Mouse (Mus musculus): ENCODE measurements around the gene Idh2. TPM values are rescaled to one million over a fixed set of nuclear protein-coding genes. Genes with fewer than 3 reads are reported as not detected.

The Idh2 gene
- polyA plus RNA-seq, 1 experiment: 310 TPM

DNA sequence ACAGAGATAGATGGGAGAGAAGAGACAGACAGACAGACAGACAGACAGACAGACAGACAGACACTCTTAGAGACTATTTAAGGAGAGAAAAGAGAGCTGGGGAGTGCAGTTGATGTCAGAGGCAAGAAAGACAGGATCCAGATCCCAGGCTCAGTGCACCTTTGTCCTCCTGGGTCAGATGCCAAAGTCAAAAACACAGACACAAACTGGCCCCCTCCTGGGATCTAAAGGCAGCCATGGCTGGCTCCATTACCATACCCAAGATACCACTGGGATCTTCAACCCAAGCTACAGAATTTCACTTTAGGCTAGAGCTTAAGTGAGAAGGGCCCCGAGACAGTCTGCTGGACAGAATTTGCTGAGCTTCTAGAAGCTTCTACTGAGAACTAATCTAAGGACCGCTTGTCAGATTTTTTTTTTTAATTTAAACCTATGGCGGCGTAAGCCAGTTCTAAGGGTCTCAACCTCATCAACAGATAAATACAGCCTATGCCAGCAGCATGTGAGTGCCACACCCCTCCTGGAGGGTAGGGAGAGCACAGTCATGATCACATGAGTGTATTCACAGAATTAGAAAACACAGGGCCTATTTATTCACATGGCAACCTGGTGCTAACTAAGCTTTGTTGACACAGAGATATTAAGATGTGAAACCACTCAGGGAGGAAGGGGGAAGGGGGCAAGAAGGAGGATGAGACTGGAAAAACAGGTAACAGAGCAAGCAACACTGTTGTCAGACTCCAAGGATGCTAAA, 9.4 kb downstream of the Idh2 start:
- H3K4me1 ChIP-seq (ENCODE audit: control insufficient read depth, insufficient read depth, insufficient read length, low read length): peaks cover 21% of the 10 kb centered on the region
- no peak overlapping the region for H3K4me3 ChIP-seq (ENCODE audit: insufficient read depth, low read depth, low read length)
- H3K27ac ChIP-seq (replicated peaks; ENCODE audit: low read depth, low read length): peak overlapping the region; percentile 96

DNA sequence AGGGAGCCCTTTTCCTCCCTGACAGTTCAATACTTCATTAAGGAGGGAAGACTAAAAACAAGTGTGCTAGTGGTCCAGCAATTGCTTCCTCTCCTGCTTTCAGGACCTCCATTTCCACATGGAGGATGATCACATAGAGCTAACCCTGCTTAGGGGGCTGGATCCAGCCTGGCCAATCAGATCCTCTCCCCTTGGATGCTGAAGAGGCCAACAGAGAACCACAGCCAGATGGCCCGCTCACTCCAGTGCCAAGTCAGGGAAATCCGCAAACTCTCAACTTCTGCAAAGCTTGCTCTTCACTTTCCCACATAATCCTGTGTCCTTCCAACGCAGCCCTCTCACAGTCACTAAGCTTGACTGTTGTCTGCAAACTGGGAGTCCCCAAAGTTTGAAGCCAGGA, 11.9 kb downstream of the Idh2 start:
- Histone ChIP-seq H3K27ac (replicated peaks; ENCODE audit: low read depth, low read length) (no peak overlapping the region; the same call in 1 of the 2 replicates), H3K4me3 (ENCODE audit: insufficient read depth, low read depth, low read length) (no peak overlapping the region), H3K4me1 (ENCODE audit: control insufficient read depth, insufficient read depth, insufficient read length, low read length) (peaks cover 14% of the 10 kb centered on the region; the same call in 1 of the 2 replicates)

DNA sequence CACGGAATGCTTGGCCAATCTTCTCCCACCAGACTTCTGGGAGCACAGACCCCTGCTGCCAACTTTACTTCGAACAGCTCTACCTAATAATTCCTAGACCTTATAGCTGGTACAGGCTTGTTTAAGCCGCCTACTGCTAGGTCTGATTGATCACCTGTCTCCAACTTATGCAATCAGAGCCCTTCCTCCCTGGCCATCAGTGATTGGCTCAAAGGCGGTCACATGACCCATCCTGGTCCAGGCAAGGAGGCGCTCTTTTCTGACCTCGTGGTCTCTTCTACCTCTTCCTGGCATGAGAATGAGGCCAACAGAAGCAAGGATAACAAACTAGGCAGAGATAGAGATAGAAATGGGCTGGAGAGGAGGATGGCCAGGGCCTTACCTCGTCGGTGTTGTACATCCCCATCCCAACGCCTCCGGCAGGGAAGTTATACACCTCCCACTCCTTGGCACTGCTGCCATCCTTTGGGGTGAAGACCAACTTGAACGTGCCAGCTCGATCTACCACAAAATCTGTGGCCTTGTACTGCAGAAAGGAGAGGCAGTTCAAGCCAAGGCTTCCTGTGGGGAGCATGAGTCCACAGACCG, 16.7 kb downstream of the Idh2 start:
- Histone ChIP-seq H3K4me3 (ENCODE audit: insufficient read depth, low read depth, low read length) (no peak overlapping the region), H3K4me1 (ENCODE audit: control insufficient read depth, insufficient read depth, insufficient read length, low read length) (peaks cover 5% of the 10 kb centered on the region; the same call in 1 of the 2 replicates), H3K27ac (replicated peaks; ENCODE audit: low read depth, low read length) (no peak overlapping the region)

DNA sequence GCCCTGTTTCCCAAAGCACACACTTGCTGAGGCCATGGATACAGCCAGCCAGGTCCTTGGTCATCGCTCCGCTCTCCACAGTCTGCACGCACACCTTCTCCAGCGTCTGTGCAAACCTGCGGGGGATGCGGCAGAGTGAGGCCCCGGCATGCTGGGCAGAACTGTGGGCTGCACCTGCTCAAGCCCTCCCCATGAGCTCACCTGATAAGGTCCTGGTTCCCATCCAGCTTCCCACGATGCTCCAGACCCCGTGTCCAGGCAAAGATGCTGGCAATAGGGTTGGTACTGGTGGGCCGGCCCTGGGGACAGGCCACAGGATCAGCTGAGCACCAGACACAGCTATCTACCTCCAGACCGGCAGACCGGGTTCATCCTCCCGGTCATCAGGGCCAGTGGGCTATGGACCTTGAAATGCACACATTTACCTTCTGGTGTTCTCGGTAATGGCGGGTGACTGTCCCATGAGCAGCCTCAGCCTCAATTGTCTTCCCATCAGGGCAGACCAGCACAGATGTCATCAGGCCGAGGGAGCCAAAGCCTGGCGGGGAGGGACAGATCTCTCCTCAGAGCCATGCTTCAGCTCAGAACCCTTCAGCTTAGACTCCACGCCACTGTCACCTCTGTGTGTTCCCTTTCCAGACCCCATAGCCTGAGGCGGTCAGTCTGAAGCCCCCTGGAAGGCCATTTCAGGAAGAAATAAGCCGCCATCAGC, 19.4 kb downstream of the Idh2 start:
- H3K27ac ChIP-seq (replicated peaks; ENCODE audit: low read depth, low read length): no peak overlapping the region
- H3K4me1 ChIP-seq (ENCODE audit: control insufficient read depth, insufficient read depth, insufficient read length, low read length): 0 out of 2 replicates have a peak, but pooled peaks cover 2% of the 10 kb centered on the region
- H3K4me3 ChIP-seq (ENCODE audit: insufficient read depth, low read depth, low read length): no peak overlapping the region

DNA sequence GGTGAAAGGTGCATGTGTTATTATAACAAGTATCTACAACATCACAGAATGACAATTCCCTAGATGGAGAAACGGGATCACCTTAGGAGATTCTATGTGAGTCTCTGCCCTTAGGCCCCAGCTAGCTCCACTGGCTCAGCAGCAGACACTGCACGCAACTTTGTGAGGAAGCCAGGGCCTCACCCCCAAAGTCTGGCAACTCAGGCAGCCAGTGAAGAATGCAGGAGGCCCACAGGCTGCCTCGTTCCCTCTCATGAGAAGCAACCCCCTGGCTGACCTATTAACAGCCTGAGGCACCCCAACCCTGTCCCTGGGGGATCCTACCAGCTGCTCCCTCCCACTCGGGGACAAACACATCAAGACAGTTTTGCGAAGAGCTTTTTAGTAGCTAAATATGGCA, 20.7 kb downstream of the Idh2 start:
- Histone ChIP-seq H3K4me1 (ENCODE audit: control insufficient read depth, insufficient read depth, insufficient read length, low read length) (0 out of 2 replicates have a peak, but pooled peaks cover 2% of the 10 kb centered on the region), H3K4me3 (ENCODE audit: insufficient read depth, low read depth, low read length) (no peak overlapping the region), H3K27ac (replicated peaks; ENCODE audit: low read depth, low read length) (no peak overlapping the region)

DNA sequence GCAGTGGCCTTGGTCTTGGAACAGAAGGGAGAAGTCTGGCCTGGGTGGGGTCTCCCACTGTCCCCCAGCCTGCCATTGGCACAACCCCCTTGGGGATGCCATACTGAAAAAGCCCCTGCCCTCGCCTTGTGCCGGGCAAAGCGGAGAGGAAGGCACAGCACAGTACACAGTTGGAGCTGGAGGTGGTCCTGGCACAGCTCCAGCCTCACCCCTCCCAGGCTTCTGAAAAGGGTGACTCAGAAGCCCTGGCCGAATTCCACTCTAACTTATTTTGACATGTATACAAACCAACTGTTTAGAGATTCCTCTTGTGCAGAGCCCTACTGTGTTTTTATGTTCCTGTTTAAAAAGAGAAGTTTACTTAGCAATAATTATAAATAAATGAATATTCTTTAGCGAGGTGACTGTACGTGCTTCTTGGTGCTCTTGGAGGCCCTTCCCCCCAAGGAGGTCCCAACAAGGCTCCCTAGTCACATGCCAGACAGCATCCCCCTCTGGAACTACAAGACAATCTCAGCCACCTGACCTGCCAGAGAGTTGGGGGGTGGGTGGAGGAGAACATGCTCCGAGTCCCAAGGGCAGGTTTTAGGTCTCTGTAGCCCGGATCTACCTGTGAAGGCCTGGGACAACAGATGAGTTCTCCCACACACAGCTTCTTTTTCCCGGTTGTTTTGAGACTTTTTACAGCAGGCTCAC, 22.7 kb downstream of the Idh2 start:
- Histone ChIP-seq H3K27ac (replicated peaks; ENCODE audit: low read depth, low read length) (no peak overlapping the region), H3K4me1 (ENCODE audit: control insufficient read depth, insufficient read depth, insufficient read length, low read length) (0 out of 2 replicates have a peak, but pooled peaks cover 2% of the 10 kb centered on the region), H3K4me3 (ENCODE audit: insufficient read depth, low read depth, low read length) (no peak overlapping the region)

DNA sequence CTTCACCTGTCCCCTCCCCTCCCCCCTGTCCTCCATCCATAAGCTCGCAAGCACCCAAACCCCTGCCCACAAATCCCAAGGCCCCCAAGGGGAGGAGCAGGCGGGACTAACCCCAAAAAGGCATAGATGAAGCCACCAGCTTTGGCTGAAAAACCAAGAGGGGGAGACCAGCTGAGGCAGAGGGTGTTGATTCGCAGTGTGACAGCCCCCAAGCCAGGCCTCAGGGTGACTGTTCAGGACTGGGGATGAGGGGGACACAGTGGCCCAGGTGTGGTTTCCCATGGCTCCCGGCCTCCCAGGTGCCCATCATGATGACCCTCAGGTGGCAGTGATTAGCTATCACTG, 23.4 kb downstream of the Idh2 start:
- Histone ChIP-seq H3K4me1 (ENCODE audit: control insufficient read depth, insufficient read depth, insufficient read length, low read length) (0 out of 2 replicates have a peak, but pooled peaks cover 2% of the 10 kb centered on the region), H3K4me3 (ENCODE audit: insufficient read depth, low read depth, low read length) (no peak overlapping the region), H3K27ac (replicated peaks; ENCODE audit: low read depth, low read length) (no peak overlapping the region)

DNA sequence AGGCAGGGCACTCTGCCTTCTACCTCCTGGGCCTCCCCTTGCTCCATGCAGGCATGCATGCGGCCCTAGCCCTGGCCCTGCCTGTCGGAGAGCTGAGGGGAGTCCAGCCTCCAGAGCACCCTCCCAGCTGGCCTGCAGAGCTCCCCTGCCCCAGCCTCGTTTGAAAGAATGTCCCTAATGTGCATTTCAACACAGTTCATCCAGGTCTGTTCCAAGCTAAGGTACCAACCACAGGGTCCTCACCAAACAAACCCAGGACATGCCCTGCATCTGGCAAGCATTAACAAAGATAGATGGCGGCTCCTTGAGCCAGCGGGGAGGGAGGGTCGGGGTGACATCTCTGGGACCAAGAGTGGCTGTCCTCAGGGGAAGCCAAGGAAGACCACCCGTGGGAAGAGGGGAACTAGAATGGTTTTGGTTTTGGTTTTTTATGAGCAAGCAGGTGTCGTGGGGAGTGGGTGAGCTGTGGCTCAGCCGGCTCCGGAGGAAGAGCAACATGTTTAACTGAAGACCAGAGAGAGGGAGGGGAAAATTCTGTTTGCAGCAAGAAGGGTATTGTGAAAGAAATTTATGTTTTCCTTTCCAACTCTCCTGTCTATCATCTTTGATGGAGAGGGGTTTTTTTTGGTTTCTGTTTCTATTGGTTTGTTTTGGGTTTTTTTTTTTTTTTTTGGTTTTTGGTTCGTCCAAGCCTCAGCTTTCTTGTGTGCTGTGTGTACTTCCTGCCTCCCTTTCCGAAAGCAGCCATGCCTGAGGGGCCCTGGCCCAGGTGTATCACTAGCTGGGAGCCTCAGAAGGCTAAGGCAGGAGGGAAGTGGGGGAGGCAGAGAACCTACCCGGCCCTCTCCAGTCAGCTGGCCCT, 24.0 kb downstream of the Idh2 start:
- H3K4me3 ChIP-seq (ENCODE audit: insufficient read depth, low read depth, low read length): no peak overlapping the region
- H3K4me1 ChIP-seq (ENCODE audit: control insufficient read depth, insufficient read depth, insufficient read length, low read length): 0 out of 2 replicates have a peak, but pooled peaks cover 2% of the 10 kb centered on the region
- no peak overlapping the region for H3K27ac ChIP-seq (replicated peaks; ENCODE audit: low read depth, low read length)

DNA sequence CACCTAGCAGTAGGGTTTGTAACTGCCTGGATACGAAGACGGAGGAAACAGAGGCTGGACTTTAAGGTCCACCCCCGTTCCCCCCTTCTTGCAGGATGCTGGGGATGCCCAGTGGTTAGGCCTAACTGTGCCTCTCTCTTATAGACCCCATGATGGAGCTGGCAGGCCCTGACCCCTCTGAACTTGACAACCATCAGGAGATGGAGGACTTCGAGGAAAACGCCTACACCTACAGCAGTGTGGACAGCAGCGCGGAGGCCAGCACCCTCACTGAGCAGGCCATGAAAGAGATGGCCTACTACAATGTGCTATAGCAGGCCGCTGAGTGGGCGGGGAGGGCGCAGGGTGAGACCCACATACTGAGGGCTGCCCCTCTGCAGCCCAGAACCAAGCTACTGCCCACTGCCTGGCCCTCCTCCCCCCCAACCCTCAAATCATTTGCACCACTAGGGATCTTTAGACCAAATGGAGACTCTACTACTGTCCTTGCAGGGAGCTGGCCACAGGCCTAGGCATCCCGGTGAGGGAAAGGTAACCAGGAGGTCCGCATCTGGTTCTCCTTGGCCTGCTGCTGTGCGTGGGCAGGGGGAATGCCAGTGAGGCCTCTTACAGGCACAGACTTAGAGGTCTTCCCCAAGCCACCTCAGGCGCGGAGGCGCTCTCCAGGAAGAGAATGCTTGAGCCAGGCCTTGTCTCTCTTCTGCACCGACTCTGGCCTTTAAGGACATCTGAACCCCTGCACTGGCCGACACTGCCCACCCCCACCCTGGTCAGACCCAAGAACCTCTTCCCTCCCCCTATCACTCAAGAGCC, 24.8 kb downstream of the Idh2 start:
- no peak overlapping the region for H3K27ac ChIP-seq (replicated peaks; ENCODE audit: low read depth, low read length)
- 0 out of 2 replicates have a peak, but pooled peaks cover 2% of the 10 kb centered on the region for H3K4me1 ChIP-seq (ENCODE audit: control insufficient read depth, insufficient read depth, insufficient read length, low read length)
- H3K4me3 ChIP-seq (ENCODE audit: insufficient read depth, low read depth, low read length): no peak overlapping the region

DNA sequence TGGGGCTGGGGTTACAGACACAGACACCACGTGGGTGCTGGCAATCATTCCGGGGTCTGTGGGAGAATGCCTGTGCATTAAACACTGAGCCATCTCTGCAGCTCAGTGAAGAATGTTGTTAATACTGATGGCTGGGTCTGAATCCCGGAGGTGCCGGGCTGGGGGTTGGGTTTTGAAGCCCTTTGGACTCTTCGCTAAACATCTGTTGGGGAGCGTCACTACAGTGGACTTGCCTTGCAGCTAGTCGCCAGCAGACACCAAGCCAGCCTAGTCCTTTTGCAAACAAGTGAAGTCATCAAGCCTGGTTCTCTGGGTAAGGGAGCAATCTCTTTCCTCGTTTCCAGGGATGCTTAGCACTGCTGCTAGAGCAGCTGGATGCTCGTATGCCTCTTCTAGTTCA, 27.0 kb downstream of the Idh2 start:
- Histone ChIP-seq H3K4me1 (ENCODE audit: control insufficient read depth, insufficient read depth, insufficient read length, low read length) (0 out of 2 replicates have a peak, but pooled peaks cover 2% of the 10 kb centered on the region), H3K27ac (replicated peaks; ENCODE audit: low read depth, low read length) (no peak overlapping the region), H3K4me3 (ENCODE audit: insufficient read depth, low read depth, low read length) (no peak overlapping the region)

DNA sequence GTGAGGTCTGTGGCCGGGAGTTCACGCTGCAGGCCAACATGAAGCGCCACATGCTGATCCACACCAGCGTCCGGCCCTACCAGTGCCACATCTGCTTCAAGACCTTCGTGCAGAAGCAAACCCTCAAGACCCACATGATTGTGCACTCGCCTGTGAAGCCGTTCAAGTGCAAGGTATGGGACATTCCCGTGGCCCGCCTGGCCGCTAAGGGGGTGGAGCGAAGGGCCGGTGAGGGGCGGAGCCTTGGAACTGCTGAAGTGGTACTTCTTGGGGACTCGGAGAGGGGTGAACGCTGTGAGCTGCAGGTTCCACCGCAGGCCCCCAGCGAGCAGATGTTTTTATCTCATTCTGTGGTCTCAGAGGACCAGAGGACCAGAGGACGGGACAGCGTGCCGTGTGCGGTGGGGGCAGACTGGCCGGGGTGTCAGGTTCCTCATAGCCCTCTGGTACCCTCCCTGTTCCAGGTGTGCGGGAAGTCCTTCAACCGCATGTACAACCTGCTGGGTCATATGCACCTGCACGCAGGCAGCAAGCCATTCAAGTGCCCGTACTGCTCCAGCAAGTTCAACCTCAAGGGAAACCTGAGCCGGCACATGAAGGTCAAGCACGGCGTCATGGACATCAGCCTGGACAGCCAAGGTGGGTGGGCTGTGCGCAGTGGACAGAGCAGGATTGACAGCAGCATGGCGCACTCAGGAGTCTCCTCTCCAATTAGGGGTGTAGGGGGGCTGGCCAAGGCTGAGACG, 29.0 kb downstream of the Idh2 start:
- no peak overlapping the region for H3K27ac ChIP-seq (replicated peaks; ENCODE audit: low read depth, low read length)
- H3K4me1 ChIP-seq (ENCODE audit: control insufficient read depth, insufficient read depth, insufficient read length, low read length): no peaks in the 10 kb centered on the region
- no peak overlapping the region for H3K4me3 ChIP-seq (ENCODE audit: insufficient read depth, low read depth, low read length)

DNA sequence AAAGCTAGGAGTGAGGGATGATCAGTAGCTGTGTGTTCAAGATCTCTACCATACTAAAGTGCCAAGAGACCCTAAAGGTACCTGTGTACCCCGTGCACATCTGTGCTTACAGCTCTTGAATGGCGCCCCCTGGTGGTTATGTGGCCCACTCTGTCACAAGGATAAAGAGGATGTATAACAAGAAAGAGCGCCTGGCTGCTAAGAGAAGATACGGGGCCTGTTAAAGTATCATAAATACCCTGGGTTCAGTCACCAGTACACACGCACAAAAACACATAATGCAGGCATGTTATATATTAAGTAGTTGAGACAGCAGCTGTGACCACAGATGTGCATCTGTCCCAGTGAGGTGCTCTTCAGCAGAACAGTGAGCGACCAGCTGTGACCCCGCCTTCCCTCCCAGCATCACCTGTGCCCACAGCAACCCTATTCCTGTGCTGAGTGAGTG, 30.7 kb downstream of the Idh2 start:
- H3K4me3 ChIP-seq (ENCODE audit: insufficient read depth, low read depth, low read length): no peak overlapping the region
- no peak overlapping the region for H3K27ac ChIP-seq (replicated peaks; ENCODE audit: low read depth, low read length)
- H3K4me1 ChIP-seq (ENCODE audit: control insufficient read depth, insufficient read depth, insufficient read length, low read length): no peaks in the 10 kb centered on the region

Data from brown adipose tissue, adult 24 weeks (tissue).